Mouse (Mus musculus) hindbrain, embryonic 14.5 days (tissue): ENCODE measurements at regions not wholly inside any gene's neighbourhood (a gene's known extent, or its start where the extent isn't known, plus 50 kb on each side); places are given as distances from the start of the nearest gene placed in this dataset.

Source experiments
- ATAC-seq: fragments of 200-750 bp; cut with Nextera tagmentation; 2 replicates; pipeline ENCODE4 v1.8.0; 2017; ENCODE audit warnings: moderate number of reproducible peaks, mild to moderate bottlenecking, moderate TSS enrichment, moderate library complexity; ENCODE audit not compliant: low FRiP score
- DNase-seq: peaks from one replicate; pipeline ENCODE4 v3.0.0-alpha.2; 2015; ENCODE audit warnings: low spot score
- H3K27ac ChIP-seq: fragments of 300-500 bp; sonication (generic); 2 replicates; pipeline ENCODE4 v1.5.1; 2014; ENCODE audit warnings: mild to moderate bottlenecking, moderate library complexity
- H3K27me3 ChIP-seq: fragments of 300-500 bp; sonication (generic); 2 replicates; pipeline ENCODE4 v1.6.1; 2014; ENCODE audit warnings: mild to moderate bottlenecking, low read length, mixed read lengths; ENCODE audit not compliant: control insufficient read depth, insufficient read depth
- H3K36me3 ChIP-seq: fragments of 300-500 bp; sonication (generic); replicated peaks from 2 replicates; pipeline ENCODE4 v1.6.1; 2014; ENCODE audit not compliant: control insufficient read depth, insufficient read depth
- H3K4me1 ChIP-seq: fragments of 300-500 bp; sonication (generic); replicated peaks from 2 replicates; pipeline ENCODE4 v1.6.1; 2014; ENCODE audit warnings: antibody characterized with exemption, low read length, mixed read lengths; ENCODE audit not compliant: control insufficient read depth, insufficient read depth
- H3K4me2 ChIP-seq: fragments of 300-500 bp; sonication (generic); replicated peaks from 2 replicates; pipeline ENCODE4 v1.6.1; 2014; ENCODE audit warnings: mild to moderate bottlenecking, moderate library complexity
- H3K4me3 ChIP-seq: fragments of 300-500 bp; sonication (generic); replicated peaks from 2 replicates; pipeline ENCODE4 v1.5.1; 2014; ENCODE audit warnings: mild to moderate bottlenecking, low read length
- H3K9ac ChIP-seq: fragments of 300-500 bp; sonication (generic); 2 replicates; pipeline ENCODE4 v1.6.1; 2014
- H3K9me3 ChIP-seq: fragments of 300-500 bp; sonication (generic); 2 replicates; pipeline ENCODE4 v1.6.1; 2016; ENCODE audit warnings: low read length; ENCODE audit not compliant: control insufficient read depth
- WGBS: fragments of 180-500 bp; shearing (Covaris S2); extraction: QIAGEN DNeasy Blood & Tissue Kit; methylation state at CpG from one replicate; pipeline ENCODE4 v1.1.7; 2014; 5-methylcytosine and 5-hydroxymethylcytosine counted together

- H3K27ac ChIP-seq: no peak overlapping the region
- H3K4me2 ChIP-seq: no peak overlapping the region
- H3K9me3 ChIP-seq: no peaks in the 10 kb centered on the region
- 88% methylated on average over 1 of the region's 1 CpGs for WGBS
- no peaks in the 10 kb centered on the region for H3K36me3 ChIP-seq
- DNase-seq (no peak), ATAC-seq (no peak)
- no peaks in the 10 kb centered on the region for H3K27me3 ChIP-seq
- no peaks in the 10 kb centered on the region for H3K4me1 ChIP-seq
- no peak overlapping the region for H3K4me3 ChIP-seq
- H3K9ac ChIP-seq: no peak overlapping the region
Measured at GRCm38 (mm10) chr5:57396376-57396775, 321.4 kb upstream of the Pcdh7 start.

GRCm38 (mm10) chr5:57418216-57418615, 299.6 kb upstream of the Pcdh7 start:
- DNase-seq (no peak), ATAC-seq (no peak)
- 75% methylated on average over 2 of the region's 2 CpGs for WGBS
- Histone ChIP-seq H3K4me1 (no peaks in the 10 kb centered on the region), H3K9ac (no peak overlapping the region), H3K9me3 (no peaks in the 10 kb centered on the region), H3K4me3 (no peak overlapping the region), H3K4me2 (no peak overlapping the region), H3K36me3 (no peaks in the 10 kb centered on the region), H3K27me3 (no peaks in the 10 kb centered on the region), H3K27ac (no peak overlapping the region)

DNA sequence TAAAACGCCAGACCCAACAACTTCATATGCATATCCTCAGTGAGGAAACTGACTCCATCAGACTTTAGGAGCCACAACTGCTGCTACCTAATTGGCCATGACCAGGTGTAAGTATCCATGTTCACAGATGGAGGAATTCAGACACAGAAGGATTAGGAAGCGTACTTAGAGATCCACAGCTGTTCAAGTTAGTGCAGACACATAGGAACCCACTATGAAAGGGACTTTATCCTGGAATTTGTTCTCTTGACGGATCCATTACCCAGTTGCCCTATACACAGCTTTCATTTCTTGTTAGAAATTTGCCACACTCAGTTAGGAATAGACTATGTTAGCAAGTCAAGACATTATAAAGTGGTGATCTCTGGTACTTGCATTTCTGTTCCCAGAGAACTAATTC, 266.7 kb upstream of the Pcdh7 start:
- no peaks in the 10 kb centered on the region for H3K36me3 ChIP-seq
- no peak for ATAC-seq
- DNase-seq: no peak
- H3K9me3 ChIP-seq: no peaks in the 10 kb centered on the region
- H3K4me3 ChIP-seq: no peak overlapping the region
- no peak overlapping the region for H3K4me2 ChIP-seq
- H3K27ac ChIP-seq: no peak overlapping the region
- no peaks in the 10 kb centered on the region for H3K4me1 ChIP-seq
- no peak overlapping the region for H3K9ac ChIP-seq
- WGBS: 93% methylated on average over 3 of the region's 3 CpGs
- no peaks in the 10 kb centered on the region for H3K27me3 ChIP-seq

DNA sequence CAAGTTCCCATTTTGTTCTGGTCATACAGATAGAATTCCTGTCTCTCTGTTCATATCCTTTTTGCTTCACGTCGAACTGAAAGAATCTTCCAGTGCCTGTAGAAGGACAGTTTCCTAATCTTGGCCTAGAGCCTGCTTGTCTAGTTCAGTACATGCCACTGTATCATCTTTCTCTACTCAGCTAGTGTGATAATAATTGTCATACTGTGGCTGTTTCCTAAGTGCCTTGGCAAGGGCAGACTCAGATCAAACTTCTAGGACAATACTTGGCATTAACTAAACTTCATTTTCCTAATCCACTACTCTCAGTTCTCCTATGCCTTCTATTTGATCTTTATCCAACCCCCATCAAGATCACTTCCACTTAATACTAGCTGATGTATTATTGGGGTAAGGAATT, 266.3 kb upstream of the Pcdh7 start:
- WGBS: 89% methylated on average over 2 of the region's 2 CpGs
- H3K4me3 ChIP-seq: no peak overlapping the region
- H3K27me3 ChIP-seq: no peaks in the 10 kb centered on the region
- no peaks in the 10 kb centered on the region for H3K4me1 ChIP-seq
- H3K36me3 ChIP-seq: no peaks in the 10 kb centered on the region
- H3K27ac ChIP-seq: no peak overlapping the region
- ATAC-seq (no peak), DNase-seq (no peak)
- H3K9ac ChIP-seq: no peak overlapping the region
- H3K9me3 ChIP-seq: no peaks in the 10 kb centered on the region
- H3K4me2 ChIP-seq: no peak overlapping the region

DNA sequence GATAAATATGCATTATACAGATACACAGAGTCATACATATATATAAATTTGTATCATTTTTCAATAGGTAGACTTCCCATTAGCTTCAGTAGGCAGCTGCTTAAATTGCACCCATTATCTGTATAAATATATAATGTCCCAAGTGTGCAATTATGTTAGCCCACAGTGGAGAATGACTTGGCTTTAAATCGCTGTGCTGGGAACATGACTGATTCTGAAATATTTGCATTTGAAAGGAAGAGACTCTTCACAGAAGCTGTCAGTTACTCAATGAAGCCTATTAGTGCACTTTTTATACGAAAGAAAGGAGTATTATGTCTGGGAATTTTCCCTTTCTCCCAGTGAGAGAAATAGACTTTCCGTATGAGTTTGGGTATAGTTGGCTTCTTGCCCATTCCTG, 242.8 kb upstream of the Pcdh7 start:
- H3K27ac ChIP-seq: no peak overlapping the region
- DNase-seq (no peak), ATAC-seq (peak; percentile 79)
- no peaks in the 10 kb centered on the region for H3K9me3 ChIP-seq
- no peak overlapping the region for H3K4me2 ChIP-seq
- H3K36me3 ChIP-seq: no peaks in the 10 kb centered on the region
- no peak overlapping the region for H3K9ac ChIP-seq
- H3K4me1 ChIP-seq: no peaks in the 10 kb centered on the region
- no peak overlapping the region for H3K4me3 ChIP-seq
- no peaks in the 10 kb centered on the region for H3K27me3 ChIP-seq
- WGBS: 13% methylated on average over 3 of the region's 3 CpGs

DNA sequence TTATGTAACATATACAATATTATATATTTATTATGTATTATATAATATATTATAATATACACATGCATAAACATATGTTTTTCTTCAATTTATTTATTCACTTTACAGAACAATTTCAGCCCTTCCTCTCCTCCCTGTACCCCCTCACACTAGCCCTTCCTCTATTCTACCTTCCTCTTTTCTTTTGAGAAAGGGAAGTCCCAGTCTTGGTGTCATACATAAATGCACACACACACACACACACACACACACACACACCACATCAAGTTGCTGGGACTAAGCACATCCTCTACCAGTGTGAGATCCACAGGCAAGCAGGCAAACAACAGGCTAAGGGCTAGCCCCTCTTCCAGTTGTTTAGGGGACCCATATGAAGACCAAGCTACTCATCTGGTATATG, 239.9 kb upstream of the Pcdh7 start:
- H3K4me1 ChIP-seq: no peaks in the 10 kb centered on the region
- H3K4me3 ChIP-seq: no peak overlapping the region
- H3K27ac ChIP-seq: no peak overlapping the region
- no peak for DNase-seq
- ATAC-seq: no peak
- H3K36me3 ChIP-seq: no peaks in the 10 kb centered on the region
- no peak overlapping the region for H3K4me2 ChIP-seq
- H3K9ac ChIP-seq: no peak overlapping the region
- no peaks in the 10 kb centered on the region for H3K9me3 ChIP-seq
- H3K27me3 ChIP-seq: no peaks in the 10 kb centered on the region
